Mouse (Mus musculus) olfactory bulb, adult 2 months (tissue): ENCODE measurements around the gene Adgrd1. TPM values are rescaled to one million over a fixed set of nuclear protein-coding genes. Genes with fewer than 3 reads are reported as not detected.

Source experiments
- H3K27ac ChIP-seq: fragments of 200-500 bp; 2 replicates; pipeline ENCODE4 v1.5.1; 2012; ENCODE audit warnings: low read depth, low read length; ENCODE audit not compliant: insufficient read depth
- H3K4me1 ChIP-seq: fragments of 200-500 bp; 2 replicates; pipeline ENCODE4 v1.6.1; 2012; ENCODE audit warnings: low read length; ENCODE audit not compliant: control insufficient read depth, insufficient read depth
- H3K4me3 ChIP-seq: fragments of 200-500 bp; 2 replicates; pipeline ENCODE4 v1.5.1; 2012; ENCODE audit warnings: mild to moderate bottlenecking, low read depth, low read length, moderate library complexity; ENCODE audit not compliant: insufficient read depth
- CTCF ChIP-seq: fragments of 200-500 bp; IDR thresholded peaks from 2 replicates; pipeline ENCODE4 v1.5.1; 2012; ENCODE audit warnings: low read depth, mild to moderate bottlenecking, low read length, moderate library complexity; ENCODE audit not compliant: insufficient read depth
- POLR2A ChIP-seq: fragments of 200-500 bp; IDR thresholded peaks from 2 replicates; pipeline ENCODE4 v1.6.1; 2012; ENCODE audit warnings: mild to moderate bottlenecking, low read depth, low read length, moderate library complexity; ENCODE audit not compliant: insufficient read depth
- WGBS: fragments of 180-500 bp; shearing (Covaris S2); methylation state at CpG from one replicate; pipeline ENCODE4 v1.1.7; 2018; 5-methylcytosine and 5-hydroxymethylcytosine counted together
- polyA plus RNA-seq: library from polyadenylated mRNA; stranded (reverse); fragments of >200 nt; gene quantifications from 2 replicates; pipeline ENCODE4 v1.2.4, GENCODE M21; 2012; ENCODE audit warnings: low replicate concordance; ENCODE audit not compliant: missing spikeins, insufficient read depth, insufficient read length

Gene Adgrd1
- polyA plus RNA-seq, 1 experiment = not detected

GRCm38 (mm10) chr5:129200132-129200531, 103.6 kb downstream of the Adgrd1 start:
- Histone ChIP-seq H3K4me3 (no peak overlapping the region), H3K4me1 (peaks cover 11% of the 10 kb centered on the region; the same call in 1 of the 2 replicates), H3K27ac (no peak overlapping the region)
- TF ChIP-seq POLR2A (no peak), CTCF (no peak)
- WGBS = 70% methylated on average over 3 of the region's 3 CpGs

DNA sequence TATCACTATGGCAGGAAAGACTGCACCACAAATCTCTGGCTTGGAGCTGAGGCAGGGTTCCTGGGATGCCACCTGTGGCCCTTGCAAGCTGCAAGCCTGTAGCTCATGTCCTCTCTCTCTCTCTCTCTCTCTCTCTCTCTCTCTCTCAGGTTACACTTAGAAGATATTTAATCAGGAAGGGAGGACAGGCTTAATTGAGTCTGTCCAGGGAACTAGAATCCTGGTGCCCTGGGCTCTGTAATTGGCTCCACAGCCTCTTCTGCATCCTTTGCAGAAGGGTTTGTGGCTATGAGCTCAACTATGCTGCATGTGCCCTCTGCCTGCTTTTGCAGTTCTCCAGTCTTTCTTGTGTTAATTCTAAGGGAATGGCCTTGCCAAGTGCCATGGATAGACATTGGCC, 111.7 kb downstream of the Adgrd1 start:
- H3K4me3 ChIP-seq = no peak overlapping the region
- peaks cover 28% of the 10 kb centered on the region for H3K4me1 ChIP-seq
- H3K27ac ChIP-seq = no peak overlapping the region
- TF ChIP-seq POLR2A (no peak), CTCF (no peak)

GRCm38 (mm10) chr5:129208845-129209244, 112.3 kb downstream of the Adgrd1 start:
- Histone ChIP-seq H3K4me1 (peaks cover 28% of the 10 kb centered on the region), H3K4me3 (no peak overlapping the region), H3K27ac (no peak overlapping the region)
- TF ChIP-seq CTCF = no peak
- no peak for TF ChIP-seq POLR2A
- 71% methylated on average over 4 of the region's 4 CpGs for WGBS

GRCm38 (mm10) chr5:129211385-129212031, 115.0 kb downstream of the Adgrd1 start:
- 33% methylated on average over 14 of the region's 14 CpGs for WGBS

GRCm38 (mm10) chr5:129214023-129214422, 117.5 kb downstream of the Adgrd1 start:
- 77% methylated on average over 9 of the region's 9 CpGs for WGBS
- H3K4me1 ChIP-seq = peaks cover 41% of the 10 kb centered on the region
- no peak overlapping the region for H3K4me3 ChIP-seq
- TF ChIP-seq POLR2A = no peak
- no peak for TF ChIP-seq CTCF
- H3K27ac ChIP-seq = no peak overlapping the region

More at GRCm38 (mm10) chr5:129211385-129212031, 115.0 kb downstream of the Adgrd1 start:
- H3K4me1 ChIP-seq = peaks cover 36% of the 10 kb centered on the region
- H3K4me3 ChIP-seq = no peak overlapping the region
- TF ChIP-seq POLR2A (no peak), CTCF (no peak)
- no peak overlapping the region for H3K27ac ChIP-seq

DNA sequence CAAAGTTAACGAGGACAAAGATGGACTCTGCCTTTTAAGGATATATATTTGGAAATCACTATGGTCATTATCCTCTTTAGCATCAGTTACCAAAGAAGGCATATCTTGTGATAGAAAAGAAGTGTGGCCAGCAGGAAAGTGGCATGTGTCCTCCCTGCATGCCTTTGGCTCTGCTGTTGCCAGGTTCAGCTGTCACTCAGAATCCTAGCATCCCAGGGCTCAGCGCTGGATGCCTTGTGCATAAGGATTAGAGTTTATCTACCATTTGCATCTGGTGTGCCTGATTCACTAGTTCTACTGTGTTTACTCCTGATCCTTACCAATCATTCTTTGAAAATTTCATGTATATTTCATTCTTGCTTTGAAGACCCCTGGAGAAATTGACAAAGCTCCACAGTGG, 119.5 kb downstream of the Adgrd1 start:
- no peak overlapping the region for H3K27ac ChIP-seq
- H3K4me3 ChIP-seq = no peak overlapping the region
- 98% methylated on average over 2 of the region's 2 CpGs for WGBS
- no peak for TF ChIP-seq POLR2A
- TF ChIP-seq CTCF = no peak
- peaks cover 33% of the 10 kb centered on the region for H3K4me1 ChIP-seq

DNA sequence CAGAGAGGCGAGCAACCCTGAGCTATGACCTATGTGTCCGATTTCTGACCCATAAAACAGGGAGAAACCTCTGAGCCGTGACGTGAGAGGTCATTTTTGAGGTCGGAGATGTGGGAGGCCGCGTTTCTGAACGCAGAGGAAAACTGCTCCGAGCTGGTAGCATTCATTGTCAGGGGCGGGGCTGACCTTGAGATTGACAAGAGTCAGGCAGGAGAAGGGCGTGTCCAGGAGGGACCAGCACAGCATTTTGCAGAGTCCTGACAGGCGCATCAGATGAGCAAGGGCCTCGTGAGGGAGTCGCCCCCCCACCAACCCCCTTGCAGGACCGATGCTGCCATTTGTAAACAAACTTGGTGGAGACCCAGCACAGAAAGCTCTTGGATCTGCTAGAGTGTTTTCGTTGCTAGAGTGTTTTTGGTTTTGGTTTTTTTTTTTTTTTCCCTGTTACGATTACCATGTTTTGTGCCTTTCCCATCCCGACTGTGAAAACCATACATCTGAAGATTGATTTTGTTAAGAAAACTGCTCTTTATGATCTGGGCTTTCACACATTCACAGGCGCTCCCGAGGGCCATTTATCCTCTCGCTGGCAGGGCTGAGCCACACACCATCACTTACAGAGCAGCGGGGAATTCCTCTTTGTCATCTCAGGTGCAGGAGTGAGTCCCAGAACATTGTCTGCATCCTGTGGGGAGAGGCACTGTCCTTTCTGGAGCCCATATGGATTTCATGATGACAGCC, 121.1 kb downstream of the Adgrd1 start:
- no peak overlapping the region for H3K4me3 ChIP-seq
- no peak overlapping the region for H3K27ac ChIP-seq
- WGBS = 33% methylated on average over 22 of the region's 22 CpGs
- peaks cover 20% of the 10 kb centered on the region for H3K4me1 ChIP-seq
- TF ChIP-seq CTCF (no peak), POLR2A (no peak)

DNA sequence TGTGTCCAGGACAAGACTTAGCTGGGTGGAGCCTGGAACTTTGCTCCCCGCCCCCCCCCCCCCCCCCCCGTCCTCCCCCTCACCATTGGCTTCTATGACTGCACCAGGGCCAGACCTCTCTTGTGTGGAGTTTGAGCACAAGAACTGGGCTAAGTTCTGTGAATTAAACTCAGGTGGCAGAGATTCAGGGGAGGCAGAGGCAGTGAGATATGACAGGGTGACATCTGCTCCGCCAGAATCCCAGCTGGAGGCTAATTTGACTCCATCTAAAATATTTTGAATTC, 121.6 kb downstream of the Adgrd1 start:
- Histone ChIP-seq H3K27ac (no peak overlapping the region), H3K4me1 (peaks cover 20% of the 10 kb centered on the region), H3K4me3 (no peak overlapping the region)
- WGBS = 13% methylated on average over 3 of the region's 3 CpGs
- no peak for TF ChIP-seq CTCF
- TF ChIP-seq POLR2A = no peak

DNA sequence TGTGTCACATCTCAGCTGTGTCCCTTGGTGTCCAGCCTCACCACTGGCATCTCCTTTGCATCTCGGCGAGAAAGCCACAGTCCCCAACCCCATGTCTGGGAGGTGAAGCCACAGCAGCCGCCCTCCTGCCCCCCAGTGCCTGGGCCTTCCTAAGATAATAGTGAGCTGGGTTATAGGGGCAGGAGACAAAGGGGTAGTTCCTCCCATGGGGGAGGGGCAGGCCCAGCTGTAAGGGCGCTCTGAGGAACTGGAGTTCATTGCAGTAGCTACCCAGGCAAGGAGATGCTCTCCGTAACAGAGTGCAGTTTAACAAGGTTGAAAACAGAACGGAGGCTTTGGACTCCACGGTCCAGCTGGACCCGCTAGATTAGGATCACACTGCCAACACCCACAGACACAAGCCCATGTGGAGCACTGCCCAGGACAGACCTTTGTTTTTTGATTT, 122.0 kb downstream of the Adgrd1 start:
- TF ChIP-seq CTCF (no peak), POLR2A (no peak)
- WGBS = 37% methylated on average over 8 of the region's 8 CpGs
- no peak overlapping the region for H3K4me3 ChIP-seq
- H3K4me1 ChIP-seq = peaks cover 20% of the 10 kb centered on the region
- H3K27ac ChIP-seq = no peak overlapping the region
